Mouse (Mus musculus): Measurements from ENCODE around the gene Cfap299. TPM values are rescaled to one million over a fixed set of nuclear protein-coding genes. Genes with fewer than 3 reads are reported as not detected.

Cfap299 gene
- polyA plus RNA-seq, 1 experiment from 2014 or later: not detected

- no peak overlapping the region for H3K4me3 ChIP-seq (ENCODE audit: low read depth, low read length)
- no peak for ATAC-seq (ENCODE audit: low read depth)
- no peaks in the 10 kb centered on the region for H3K4me1 ChIP-seq (ENCODE audit: control insufficient read depth, low read depth, low read length)
- no peaks in the 10 kb centered on the region for H3K27me3 ChIP-seq (ENCODE audit: control insufficient read depth, insufficient read depth, low read depth, low read length)
- WGBS (ENCODE audit: insufficient replicate concordance): 61% methylated on average over 9 of the region's 9 CpGs
- H3K9me3 ChIP-seq (replicated peaks; ENCODE audit: control insufficient read depth, low read length): no peaks in the 10 kb centered on the region
- H3K27ac ChIP-seq (ENCODE audit: low read length): no peak overlapping the region
- no peaks in the 10 kb centered on the region for H3K36me3 ChIP-seq (ENCODE audit: control insufficient read depth, insufficient read depth)
- H3K9ac ChIP-seq (ENCODE audit: low read depth, low read length): no peak overlapping the region
- H3K4me2 ChIP-seq (ENCODE audit: low read depth, low read length): no peak overlapping the region
These were observed 87.5 kb downstream of the Cfap299 start for GRCm38 (mm10) chr5:98416385-98417145.

GRCm38 (mm10) chr5:98424965-98425364 lies 95.9 kb downstream of the Cfap299 start:
- H3K4me3 ChIP-seq (ENCODE audit: low read depth, low read length): no peak overlapping the region
- H3K9ac ChIP-seq (ENCODE audit: low read depth, low read length): no peak overlapping the region
- WGBS (ENCODE audit: insufficient replicate concordance): 88% methylated on average over 1 of the region's 1 CpGs
- no peak overlapping the region for H3K27ac ChIP-seq (ENCODE audit: low read length)
- H3K36me3 ChIP-seq (ENCODE audit: control insufficient read depth, insufficient read depth): no peaks in the 10 kb centered on the region
- no peak overlapping the region for H3K4me2 ChIP-seq (ENCODE audit: low read depth, low read length)
- H3K9me3 ChIP-seq (replicated peaks; ENCODE audit: control insufficient read depth, low read length): no peaks in the 10 kb centered on the region
- ATAC-seq (ENCODE audit: low read depth): no peak
- H3K4me1 ChIP-seq (ENCODE audit: control insufficient read depth, low read depth, low read length): no peaks in the 10 kb centered on the region
- H3K27me3 ChIP-seq (ENCODE audit: control insufficient read depth, insufficient read depth, low read depth, low read length): no peaks in the 10 kb centered on the region

- Histone ChIP-seq H3K4me2 (ENCODE audit: low read depth, low read length) (no peak overlapping the region), H3K27ac (ENCODE audit: low read length) (no peak overlapping the region), H3K9ac (ENCODE audit: low read depth, low read length) (no peak overlapping the region), H3K27me3 (ENCODE audit: control insufficient read depth, insufficient read depth, low read depth, low read length) (no peaks in the 10 kb centered on the region), H3K4me1 (ENCODE audit: control insufficient read depth, low read depth, low read length) (no peaks in the 10 kb centered on the region), H3K9me3 (replicated peaks; ENCODE audit: control insufficient read depth, low read length) (no peaks in the 10 kb centered on the region), H3K36me3 (ENCODE audit: control insufficient read depth, insufficient read depth) (no peaks in the 10 kb centered on the region), H3K4me3 (ENCODE audit: low read depth, low read length) (no peak overlapping the region)
- 61% methylated on average over 5 of the region's 5 CpGs for WGBS (ENCODE audit: insufficient replicate concordance)
- ATAC-seq (ENCODE audit: low read depth): no peak
These were observed 97.0 kb downstream of the Cfap299 start for GRCm38 (mm10) chr5:98426112-98426511.

- ATAC-seq (ENCODE audit: low read depth): no peak
- no peak overlapping the region for H3K9ac ChIP-seq (ENCODE audit: low read depth, low read length)
- no peak overlapping the region for H3K4me3 ChIP-seq (ENCODE audit: low read depth, low read length)
- no peaks in the 10 kb centered on the region for H3K4me1 ChIP-seq (ENCODE audit: control insufficient read depth, low read depth, low read length)
- 54% methylated on average over 7 of the region's 7 CpGs for WGBS (ENCODE audit: insufficient replicate concordance)
- no peak overlapping the region for H3K4me2 ChIP-seq (ENCODE audit: low read depth, low read length)
- H3K36me3 ChIP-seq (ENCODE audit: control insufficient read depth, insufficient read depth): no peaks in the 10 kb centered on the region
- H3K9me3 ChIP-seq (replicated peaks; ENCODE audit: control insufficient read depth, low read length): no peaks in the 10 kb centered on the region
- H3K27me3 ChIP-seq (ENCODE audit: control insufficient read depth, insufficient read depth, low read depth, low read length): no peaks in the 10 kb centered on the region
- no peak overlapping the region for H3K27ac ChIP-seq (ENCODE audit: low read length)
These were observed 101.0 kb downstream of the Cfap299 start for GRCm38 (mm10) chr5:98430060-98430459.

- no peaks in the 10 kb centered on the region for H3K4me1 ChIP-seq (ENCODE audit: control insufficient read depth, low read depth, low read length)
- no peaks in the 10 kb centered on the region for H3K36me3 ChIP-seq (ENCODE audit: control insufficient read depth, insufficient read depth)
- WGBS (ENCODE audit: insufficient replicate concordance): 51% methylated on average over 3 of the region's 3 CpGs
- H3K9ac ChIP-seq (ENCODE audit: low read depth, low read length): no peak overlapping the region
- H3K4me2 ChIP-seq (ENCODE audit: low read depth, low read length): no peak overlapping the region
- H3K9me3 ChIP-seq (replicated peaks; ENCODE audit: control insufficient read depth, low read length): no peaks in the 10 kb centered on the region
- H3K27me3 ChIP-seq (ENCODE audit: control insufficient read depth, insufficient read depth, low read depth, low read length): no peaks in the 10 kb centered on the region
- H3K27ac ChIP-seq (ENCODE audit: low read length): no peak overlapping the region
- no peak for ATAC-seq (ENCODE audit: low read depth)
- no peak overlapping the region for H3K4me3 ChIP-seq (ENCODE audit: low read depth, low read length)
These were observed 109.6 kb downstream of the Cfap299 start for GRCm38 (mm10) chr5:98438686-98439085.

- H3K36me3 ChIP-seq (ENCODE audit: control insufficient read depth, insufficient read depth): no peaks in the 10 kb centered on the region
- no peak overlapping the region for H3K27ac ChIP-seq (ENCODE audit: low read length)
- no peaks in the 10 kb centered on the region for H3K9me3 ChIP-seq (replicated peaks; ENCODE audit: control insufficient read depth, low read length)
- H3K4me3 ChIP-seq (ENCODE audit: low read depth, low read length): no peak overlapping the region
- H3K4me1 ChIP-seq (ENCODE audit: control insufficient read depth, low read depth, low read length): no peaks in the 10 kb centered on the region
- no peak for ATAC-seq (ENCODE audit: low read depth)
- H3K9ac ChIP-seq (ENCODE audit: low read depth, low read length): no peak overlapping the region
- no peaks in the 10 kb centered on the region for H3K27me3 ChIP-seq (ENCODE audit: control insufficient read depth, insufficient read depth, low read depth, low read length)
- H3K4me2 ChIP-seq (ENCODE audit: low read depth, low read length): no peak overlapping the region
- 63% methylated on average over 12 of the region's 12 CpGs for WGBS (ENCODE audit: insufficient replicate concordance)
These were observed 117.8 kb downstream of the Cfap299 start for GRCm38 (mm10) chr5:98446771-98447462.

- no peak overlapping the region for H3K27ac ChIP-seq (ENCODE audit: low read length)
- 46% methylated on average over 2 of the region's 2 CpGs for WGBS (ENCODE audit: insufficient replicate concordance)
- no peaks in the 10 kb centered on the region for H3K27me3 ChIP-seq (ENCODE audit: control insufficient read depth, insufficient read depth, low read depth, low read length)
- no peak for ATAC-seq (ENCODE audit: low read depth)
- H3K4me3 ChIP-seq (ENCODE audit: low read depth, low read length): no peak overlapping the region
- no peak overlapping the region for H3K4me2 ChIP-seq (ENCODE audit: low read depth, low read length)
- no peaks in the 10 kb centered on the region for H3K36me3 ChIP-seq (ENCODE audit: control insufficient read depth, insufficient read depth)
- no peaks in the 10 kb centered on the region for H3K4me1 ChIP-seq (ENCODE audit: control insufficient read depth, low read depth, low read length)
- H3K9ac ChIP-seq (ENCODE audit: low read depth, low read length): no peak overlapping the region
- H3K9me3 ChIP-seq (replicated peaks; ENCODE audit: control insufficient read depth, low read length): no peaks in the 10 kb centered on the region
These were observed 120.8 kb downstream of the Cfap299 start for GRCm38 (mm10) chr5:98449873-98450272.

GRCm38 (mm10) chr5:98466882-98467535 lies 137.9 kb downstream of the Cfap299 start:
- Histone ChIP-seq H3K27ac (ENCODE audit: low read length) (no peak overlapping the region), H3K36me3 (ENCODE audit: control insufficient read depth, insufficient read depth) (no peaks in the 10 kb centered on the region), H3K4me3 (ENCODE audit: low read depth, low read length) (no peak overlapping the region), H3K27me3 (ENCODE audit: control insufficient read depth, insufficient read depth, low read depth, low read length) (no peaks in the 10 kb centered on the region), H3K4me2 (ENCODE audit: low read depth, low read length) (no peak overlapping the region), H3K4me1 (ENCODE audit: control insufficient read depth, low read depth, low read length) (no peaks in the 10 kb centered on the region), H3K9ac (ENCODE audit: low read depth, low read length) (no peak overlapping the region), H3K9me3 (replicated peaks; ENCODE audit: control insufficient read depth, low read length) (no peaks in the 10 kb centered on the region)
- 57% methylated on average over 4 of the region's 4 CpGs for WGBS (ENCODE audit: insufficient replicate concordance)
- no peak for ATAC-seq (ENCODE audit: low read depth)

- H3K27ac ChIP-seq (ENCODE audit: low read length): no peak overlapping the region
- no peak overlapping the region for H3K4me3 ChIP-seq (ENCODE audit: low read depth, low read length)
- 43% methylated on average over 4 of the region's 4 CpGs for WGBS (ENCODE audit: insufficient replicate concordance)
- H3K27me3 ChIP-seq (ENCODE audit: control insufficient read depth, insufficient read depth, low read depth, low read length): no peaks in the 10 kb centered on the region
- no peak overlapping the region for H3K4me2 ChIP-seq (ENCODE audit: low read depth, low read length)
- no peak for ATAC-seq (ENCODE audit: low read depth)
- H3K9ac ChIP-seq (ENCODE audit: low read depth, low read length): no peak overlapping the region
- H3K4me1 ChIP-seq (ENCODE audit: control insufficient read depth, low read depth, low read length): no peaks in the 10 kb centered on the region
- H3K36me3 ChIP-seq (ENCODE audit: control insufficient read depth, insufficient read depth): no peaks in the 10 kb centered on the region
- H3K9me3 ChIP-seq (replicated peaks; ENCODE audit: control insufficient read depth, low read length): no peaks in the 10 kb centered on the region
These were observed 140.9 kb downstream of the Cfap299 start for GRCm38 (mm10) chr5:98470052-98470451.
